ENCODE assay signal across 8 mouse cellular contexts in the genomic region with DNA sequence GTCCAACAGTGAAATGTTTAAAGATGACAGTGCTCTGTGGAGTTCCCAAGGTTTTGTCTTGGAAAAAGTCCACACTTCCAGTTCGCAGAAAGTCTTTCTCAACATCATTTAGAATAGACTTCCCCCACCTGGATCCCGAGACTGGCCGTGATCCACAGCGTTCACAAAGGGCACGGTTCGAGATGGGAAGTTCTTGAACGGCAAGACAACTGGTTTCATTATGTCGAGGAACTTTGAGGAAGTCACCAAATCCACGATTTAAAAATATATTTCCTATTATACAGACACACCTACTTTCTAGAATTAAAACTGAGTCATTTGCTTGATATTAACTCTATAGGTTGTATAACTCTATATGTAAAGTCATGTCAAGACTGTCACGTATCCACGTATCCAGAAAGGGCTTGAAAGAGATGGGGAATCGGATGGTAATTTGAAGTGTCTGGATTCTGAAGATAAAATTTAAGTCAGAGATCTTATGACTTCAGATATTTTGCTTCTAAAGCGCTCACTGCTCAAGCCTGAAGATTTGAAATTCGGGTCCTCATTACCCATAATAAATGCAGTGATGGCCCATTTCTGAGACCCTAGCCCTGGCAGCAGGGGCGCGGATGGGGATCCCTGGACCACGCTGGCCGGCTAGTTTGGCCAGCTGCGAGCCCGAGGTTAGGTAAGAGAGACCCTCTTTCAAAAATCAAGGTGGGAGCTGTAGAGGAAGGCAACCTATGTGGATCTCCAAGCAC. TPM values are rescaled to one million over a fixed set of nuclear protein-coding genes. Genes with fewer than 3 reads are reported as not detected.
DNase-seq lines count a peak whose midpoint lies in the region; ATAC-seq and TF ChIP-seq lines count a peak whose summit lies in the region.

No protein-coding gene starts in this region.

- intact Hi-C loops in gastrocnemius, postnatal 14 days (cut with DNase I; ENCODE audit: low total_unique reads): loop anchor here (10.0 kb wide), 1 partner anchor 198 kb away; no protein-coding TSS in a partner anchor

- no peak for ATAC-seq in embryonic facial prominence, embryonic 13.5 days (ENCODE audit: insufficient number of reproducible peaks, insufficient read depth, low FRiP score, low TSS enrichment, low read depth)
- ATAC-seq in intestine, embryonic 14.5 days (replicated peaks; ENCODE audit: low FRiP score, low TSS enrichment, low read depth): 0 out of 2 replicates have a peak, but pooled peaks have one; percentile 28

- WGBS in lung, adult 2 months: 21% methylated on average over 20 of the region's 20 CpGs
- WGBS in embryonic facial prominence, embryonic 13.5 days: 56% methylated on average over 20 of the region's 20 CpGs
- 61% methylated on average over 20 of the region's 20 CpGs for WGBS in intestine, embryonic 14.5 days

- TF ChIP-seq POLR2A in lung, adult 2 months (IDR thresholded peaks at IDR 0.05; ENCODE audit: borderline replicate concordance, extremely low read depth, low read depth, low read length): no peak

- H3K9me3 ChIP-seq in embryonic facial prominence, embryonic 13.5 days: no peaks in the 10 kb centered on the region
- H3K9me3 ChIP-seq in intestine, embryonic 14.5 days (ENCODE audit: control insufficient read depth, low read length): no peaks in the 10 kb centered on the region

- no peak for TF ChIP-seq CTCF in lung, adult 2 months (IDR thresholded peaks at IDR 0.05; ENCODE audit: insufficient read depth, low read length)

- H3K27ac ChIP-seq in embryonic facial prominence, embryonic 13.5 days: no peak overlapping the region
- no peak overlapping the region for H3K27ac ChIP-seq in intestine, embryonic 14.5 days (ENCODE audit: low read depth)

- no peaks in the 10 kb centered on the region for H3K36me3 ChIP-seq in embryonic facial prominence, embryonic 13.5 days
- no peaks in the 10 kb centered on the region for H3K36me3 ChIP-seq in intestine, embryonic 14.5 days (ENCODE audit: control insufficient read depth, insufficient read depth, low read length)

- H3K4me1 ChIP-seq in lung, adult 2 months (ENCODE audit: control insufficient read depth, insufficient read depth, low read length): peaks cover 1% of the 10 kb centered on the region
- H3K4me1 ChIP-seq in embryonic facial prominence, embryonic 13.5 days: peaks cover 13% of the 10 kb centered on the region
- peaks cover 6% of the 10 kb centered on the region; the same call in 1 of the 2 replicates for H3K4me1 ChIP-seq in intestine, embryonic 14.5 days (replicated peaks; ENCODE audit: control insufficient read depth, insufficient read depth, low read length)

- H3K27me3 ChIP-seq in embryonic facial prominence, embryonic 13.5 days: peaks cover 3% of the 10 kb centered on the region; the same call in 1 of the 2 replicates
- no peaks in the 10 kb centered on the region for H3K27me3 ChIP-seq in intestine, embryonic 14.5 days (replicated peaks; ENCODE audit: control insufficient read depth, insufficient read depth, low read length)

- peak overlapping the region; percentile 87 for H3K4me2 ChIP-seq in embryonic facial prominence, embryonic 13.5 days
- peak overlapping the region; percentile 80 for H3K4me2 ChIP-seq in intestine, embryonic 14.5 days (ENCODE audit: low read length)

- DNase-seq in lung, adult 2 months: no peak
- no peak for DNase-seq in lung, adult 18-20 months
- DNase-seq in intestine, embryonic 14.5 days (ENCODE audit: low spot score): no peak
- peak; percentile 48 for DNase-seq in naive thymus-derived CD4-positive, alpha-beta T cell, adult 2 months (ENCODE audit: low read depth)
- no peak for DNase-seq in gastrocnemius, adult 18-20 months (ENCODE audit: low spot score)
- no peak for DNase-seq in embryo, embryonic 9.5 days (ENCODE audit: extremely low spot score)
- no peak for DNase-seq in gastrocnemius, postnatal 14 days

- H3K4me3 ChIP-seq in lung, adult 2 months (replicated peaks; ENCODE audit: extremely low read depth, low read depth, low read length): peak overlapping the region; percentile 58
- H3K4me3 ChIP-seq in embryonic facial prominence, embryonic 13.5 days: peak overlapping the region; percentile 57
- peak overlapping the region; percentile 49 for H3K4me3 ChIP-seq in intestine, embryonic 14.5 days (ENCODE audit: low read depth, low read length)

- 0 out of 2 replicates have a peak overlapping the region, but pooled peaks have one; percentile 63 for H3K9ac ChIP-seq in embryonic facial prominence, embryonic 13.5 days
- H3K9ac ChIP-seq in intestine, embryonic 14.5 days (ENCODE audit: low read length): peak overlapping the region; percentile 27

RNA-seq across cellular contexts. Expression of a gene that starts 0.8 kb away (rescaled TPM):
- 56.1 and 57.2 TPM in 2 replicates for polyA plus RNA-seq in lung, adult 2 months (2012; rRNA removed)
- polyA plus RNA-seq in embryonic facial prominence, embryonic 13.5 days (2015; fragmentation: Nextera tagmentation; extraction: Ambion mirVana): 92.6 and 97.6 TPM in 2 replicates
- polyA plus RNA-seq in intestine, embryonic 14.5 days (2014; fragmentation: Nextera tagmentation; extraction: Ambion mirVana): 126 and 128 TPM in 2 replicates
- 10 to 100 TPM; 18.8 to 20.4 TPM for total RNA-seq in gastrocnemius, adult 18-20 months (2021)
- 10 to 100 TPM; 19.9 to 22.5 TPM for total RNA-seq in gastrocnemius, postnatal 14 days (2021)

RNA-seq across cellular contexts. Expression of a gene that starts 0.9 kb away (rescaled TPM):
- 5.4 and 9.0 TPM in 2 replicates for polyA plus RNA-seq in lung, adult 2 months (2012; rRNA removed)
- polyA plus RNA-seq in embryonic facial prominence, embryonic 13.5 days (2015; fragmentation: Nextera tagmentation; extraction: Ambion mirVana): 0.34 and 0.37 TPM in 2 replicates
- polyA plus RNA-seq in intestine, embryonic 14.5 days (2014; fragmentation: Nextera tagmentation; extraction: Ambion mirVana): 0.47 and 0.97 TPM in 2 replicates
- 1 to 10 TPM in 1 of 2 experiments, under 1 TPM in 1; 0.43 to 2.5 TPM for total RNA-seq in gastrocnemius, adult 18-20 months (2021)
- under 1 TPM; 0.53 to 0.64 TPM for total RNA-seq in gastrocnemius, postnatal 14 days (2021)

RNA-seq across cellular contexts. Expression of a gene that starts 31.9 kb away (rescaled TPM):
- not detected in 2 replicates for polyA plus RNA-seq in lung, adult 2 months (2012; rRNA removed)
- not detected in 2 replicates for polyA plus RNA-seq in embryonic facial prominence, embryonic 13.5 days (2015; fragmentation: Nextera tagmentation; extraction: Ambion mirVana)
- polyA plus RNA-seq in intestine, embryonic 14.5 days (2014; fragmentation: Nextera tagmentation; extraction: Ambion mirVana): 0.51 and 0.53 TPM in 2 replicates
- total RNA-seq in gastrocnemius, adult 18-20 months (2021): not detected
- total RNA-seq in gastrocnemius, postnatal 14 days (2021): not detected

RNA-seq across cellular contexts. Expression of a gene that starts 41.2 kb away (rescaled TPM):
- polyA plus RNA-seq in lung, adult 2 months (2012; rRNA removed): 0.82 TPM in 1 of 2 replicates, not detected in the other
- polyA plus RNA-seq in embryonic facial prominence, embryonic 13.5 days (2015; fragmentation: Nextera tagmentation; extraction: Ambion mirVana): 6.6 and 7.9 TPM in 2 replicates
- polyA plus RNA-seq in intestine, embryonic 14.5 days (2014; fragmentation: Nextera tagmentation; extraction: Ambion mirVana): 7.9 and 8.4 TPM in 2 replicates
- not detected for total RNA-seq in gastrocnemius, adult 18-20 months (2021)
- under 1 TPM in 1 of 2 experiments, not detected in 1; 0.33 TPM for total RNA-seq in gastrocnemius, postnatal 14 days (2021)

RNA-seq across cellular contexts. Expression of a gene that starts 44.3 kb away (rescaled TPM):
- 0.29 and 0.37 TPM in 2 replicates for polyA plus RNA-seq in lung, adult 2 months (2012; rRNA removed)
- not detected in 2 replicates for polyA plus RNA-seq in embryonic facial prominence, embryonic 13.5 days (2015; fragmentation: Nextera tagmentation; extraction: Ambion mirVana)
- polyA plus RNA-seq in intestine, embryonic 14.5 days (2014; fragmentation: Nextera tagmentation; extraction: Ambion mirVana): not detected in 2 replicates
- total RNA-seq in gastrocnemius, adult 18-20 months (2021): not detected
- total RNA-seq in gastrocnemius, postnatal 14 days (2021): not detected
